Mouse (Mus musculus): ENCODE data around the gene Adal.

DNA sequence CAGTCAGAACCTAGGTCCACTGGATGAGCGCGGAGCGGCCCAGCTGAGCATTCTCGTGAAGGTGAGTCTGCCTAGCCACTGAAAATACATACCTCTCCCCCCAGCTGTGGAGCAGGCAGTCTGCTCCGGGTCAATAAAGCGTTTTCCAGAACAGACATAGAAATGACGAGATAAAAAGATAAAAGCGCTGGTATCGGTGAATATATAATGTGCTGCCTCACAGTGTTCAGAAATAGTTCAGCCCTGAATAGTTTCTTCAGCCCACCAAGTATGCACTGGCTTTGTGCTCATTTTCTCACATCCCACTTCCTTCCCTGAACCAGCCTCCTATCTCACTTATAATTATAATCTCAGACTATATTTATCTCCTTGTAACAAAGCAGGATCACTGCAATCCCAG is 55.2 kb downstream of the Adal start:
- TF ChIP-seq POLR2A (IDR thresholded peaks at IDR 0.05; ENCODE audit: extremely low read depth, insufficient read depth, low read length) (no peak), CTCF (IDR thresholded peaks at IDR 0.05; ENCODE audit: extremely low read depth, insufficient read depth, low read length) (no peak)
